Mouse (Mus musculus) heart, postnatal 10 days (tissue): ENCODE data around the gene Smim11. TPM values are rescaled to one million over a fixed set of nuclear protein-coding genes. Genes with fewer than 3 reads are reported as not detected.
A peak's percentile ranks its signal among the peaks of the same experiment; 100 is the strongest.

Experiments
- DNase-seq, 2 experiments: peaks; one replicate each; pipeline ENCODE4 v3.0.0; 2021
- intact Hi-C: fragments of 180-260 bp; cut with DNase I; formaldehyde crosslinking; loops from one replicate; pipeline ENCODE4 v1.15.1; 2025
- total RNA-seq, 2 experiments: library from RNA; stranded (reverse); gene quantifications; 2 replicates each; pipeline ENCODE4 v1.2.3; 2021

The Smim11 gene
- total RNA-seq, result 10 to 100 TPM; 48.9 to 54.0 TPM

GRCm38 (mm10) chr16:92300649-92301411 is at the start of gene Smim11:
Smim11 (plus strand) TSS chr16:92301286.
- intact Hi-C loops, result loop anchor here (10.0 kb wide), 1 partner anchor 606 kb away; no protein-coding TSS in a partner anchor
- DNase-seq, result peak; percentile 97 to 98

- DNase-seq, result no peak
- intact Hi-C loops, result no loop called here
These were observed 46.8 kb upstream of the Smim11 start for GRCm38 (mm10) chr16:92254316-92254715.

- DNase-seq, result no peak
- intact Hi-C loops, result no loop called here
These were observed 33.2 kb upstream of the Smim11 start for GRCm38 (mm10) chr16:92267861-92268260.

- intact Hi-C loops, result no loop called here
These were observed 26.6 kb upstream of the Smim11 start for GRCm38 (mm10) chr16:92274516-92274915.

GRCm38 (mm10) chr16:92275526-92275925 is 25.6 kb upstream of the Smim11 start:
- intact Hi-C loops, result no loop called here
- DNase-seq, result no peak

More at GRCm38 (mm10) chr16:92274516-92274915, 26.6 kb upstream of the Smim11 start:
- DNase-seq, result no peak

- no peak for DNase-seq
- intact Hi-C loops, result loop anchor here (10.0 kb wide), 1 partner anchor 558 kb away; the partner anchor contains the start of genes Cryzl1 and Itsn1
These were observed 18.4 kb upstream of the Smim11 start for GRCm38 (mm10) chr16:92282671-92283070.

GRCm38 (mm10) chr16:92285068-92285467 is 16.0 kb upstream of the Smim11 start:
- intact Hi-C loops, result loop anchor here (5.0 to 10.0 kb wide), 2 partner anchors 228 to 560 kb away; partner anchors contain the start of genes Cryzl1, Gm49711, Itsn1 and Mrps6
- DNase-seq, result no peak

GRCm38 (mm10) chr16:92286609-92287008 is 14.5 kb upstream of the Smim11 start:
- intact Hi-C loops, result loop anchor here (1.0 to 10.0 kb wide), 3 partner anchors 229 to 562 kb away; partner anchors contain the start of genes Cryzl1, Gm49711, Itsn1 and Mrps6
- DNase-seq, result peak; percentile 88 to 94

GRCm38 (mm10) chr16:92288778-92289177 is 12.3 kb upstream of the Smim11 start:
- peak; percentile 47 to 55 for DNase-seq
- intact Hi-C loops, result loop anchor here (5.0 to 10.0 kb wide), 2 partner anchors 231 to 564 kb away; partner anchors contain the start of genes Cryzl1, Gm49711, Itsn1 and Mrps6

GRCm38 (mm10) chr16:92290045-92290444 is 11.0 kb upstream of the Smim11 start:
- no peak for DNase-seq
- intact Hi-C loops, result no loop called here

GRCm38 (mm10) chr16:92292101-92292500 is 9.0 kb upstream of the Smim11 start, which contains the start of gene Kcne2:
Kcne2 (plus strand) TSS chr16:92292389.
- intact Hi-C loops, result no loop called here
- DNase-seq, result no peak

- intact Hi-C loops, result no loop called here
- DNase-seq, result no peak
These were observed 6.7 kb upstream of the Smim11 start for GRCm38 (mm10) chr16:92294267-92294970.

- no peak for DNase-seq
- intact Hi-C loops, result no loop called here
These were observed 5.8 kb upstream of the Smim11 start for GRCm38 (mm10) chr16:92295328-92295727.

GRCm38 (mm10) chr16:92301412-92301806 is 323 bp downstream of the Smim11 start:
- peak in 1 of 2 experiments; percentile 55 for DNase-seq
- intact Hi-C loops, result loop anchor here (10.0 kb wide), 1 partner anchor 607 kb away; no protein-coding TSS in a partner anchor

- intact Hi-C loops, result loop anchor here (10.0 kb wide), 1 partner anchor 607 kb away; no protein-coding TSS in a partner anchor
These were observed 903 bp downstream of the Smim11 start for GRCm38 (mm10) chr16:92301989-92302388.

GRCm38 (mm10) chr16:92302506-92302905 is 1.4 kb downstream of the Smim11 start:
- intact Hi-C loops, result loop anchor here (10.0 kb wide), 1 partner anchor 608 kb away; no protein-coding TSS in a partner anchor
- DNase-seq, result peak in 1 of 2 experiments; percentile 19

More at GRCm38 (mm10) chr16:92301989-92302388, 903 bp downstream of the Smim11 start:
- DNase-seq, result peak; percentile 60 to 69

GRCm38 (mm10) chr16:92305519-92305918 is 4.4 kb downstream of the Smim11 start:
- intact Hi-C loops, result loop anchor here (10.0 kb wide), 1 partner anchor 611 kb away; no protein-coding TSS in a partner anchor

GRCm38 (mm10) chr16:92307947-92308346 is 6.9 kb downstream of the Smim11 start:
- intact Hi-C loops, result loop anchor here (10.0 kb wide), 1 partner anchor 613 kb away; no protein-coding TSS in a partner anchor
- no peak for DNase-seq

More at GRCm38 (mm10) chr16:92305519-92305918, 4.4 kb downstream of the Smim11 start:
- no peak for DNase-seq

GRCm38 (mm10) chr16:92309126-92309525 is 8.0 kb downstream of the Smim11 start:
- DNase-seq, result no peak
- intact Hi-C loops, result loop anchor here (10.0 kb wide), 1 partner anchor 614 kb away; no protein-coding TSS in a partner anchor

GRCm38 (mm10) chr16:92313953-92314741 is 13.1 kb downstream of the Smim11 start:
- peak; percentile 57 to 70 for DNase-seq
- intact Hi-C loops, result loop anchor here (1.0 kb wide), 2 partner anchors 22 to 143 kb away; no protein-coding TSS in a partner anchor
